Mouse (Mus musculus) T-helper 1 cell (primary cell): ENCODE measurements at regions not wholly inside any gene's neighbourhood (a gene's known extent, or its start where the extent isn't known, plus 50 kb on each side); places are given as distances from the start of the nearest gene placed in this dataset.

Source experiments
- in situ Hi-C: fragments of 300-600 bp; cut with MboI, MseI; formaldehyde crosslinking; loops from one replicate; pipeline ENCODE4 v1.15.1; 2025; ENCODE audit warnings: high pct_unique_total_duplicates

GRCm38 (mm10) chr12:16145621-16146020 is 328.9 kb upstream of the Trib2 start:
- in situ Hi-C loops: loop anchor here (5.0 kb wide), 1 partner anchor 48 kb away; no protein-coding TSS in a partner anchor

GRCm38 (mm10) chr12:16141193-16141592 is 324.5 kb upstream of the Trib2 start:
- in situ Hi-C loops: no loop called here

- in situ Hi-C loops: no loop called here
These were observed 323.9 kb upstream of the Trib2 start for GRCm38 (mm10) chr12:16140511-16141110.

GRCm38 (mm10) chr12:16139152-16139551 is 322.4 kb upstream of the Trib2 start:
- in situ Hi-C loops: no loop called here

GRCm38 (mm10) chr12:16137801-16138200 is 321.1 kb upstream of the Trib2 start:
- in situ Hi-C loops: no loop called here

- in situ Hi-C loops: no loop called here
These were observed 319.5 kb upstream of the Trib2 start for GRCm38 (mm10) chr12:16136214-16136671.

GRCm38 (mm10) chr12:16135602-16136213 is 319.0 kb upstream of the Trib2 start:
- in situ Hi-C loops: no loop called here

- in situ Hi-C loops: no loop called here
These were observed 317.7 kb upstream of the Trib2 start for GRCm38 (mm10) chr12:16134446-16134845.

GRCm38 (mm10) chr12:16133253-16133652 is 316.5 kb upstream of the Trib2 start:
- in situ Hi-C loops: no loop called here

GRCm38 (mm10) chr12:16131740-16132077 is 315.0 kb upstream of the Trib2 start:
- in situ Hi-C loops: no loop called here

- in situ Hi-C loops: no loop called here
These were observed 314.5 kb upstream of the Trib2 start for GRCm38 (mm10) chr12:16131028-16131739.

- in situ Hi-C loops: no loop called here
These were observed 313.9 kb upstream of the Trib2 start for GRCm38 (mm10) chr12:16130605-16131004.

- in situ Hi-C loops: no loop called here
These were observed 313.2 kb upstream of the Trib2 start for GRCm38 (mm10) chr12:16129923-16130322.

GRCm38 (mm10) chr12:16129243-16129642 is 312.5 kb upstream of the Trib2 start:
- in situ Hi-C loops: no loop called here

- in situ Hi-C loops: no loop called here
These were observed 308.2 kb upstream of the Trib2 start for GRCm38 (mm10) chr12:16124906-16125305.

- in situ Hi-C loops: no loop called here
These were observed 305.8 kb upstream of the Trib2 start for GRCm38 (mm10) chr12:16122353-16123127.

GRCm38 (mm10) chr12:16121787-16122186 is 305.1 kb upstream of the Trib2 start:
- in situ Hi-C loops: no loop called here

- in situ Hi-C loops: no loop called here
These were observed 302.0 kb upstream of the Trib2 start for GRCm38 (mm10) chr12:16118710-16119109.

GRCm38 (mm10) chr12:16106946-16107345 is 290.2 kb upstream of the Trib2 start:
- in situ Hi-C loops: no loop called here

GRCm38 (mm10) chr12:16098840-16099239 is 282.1 kb upstream of the Trib2 start:
- in situ Hi-C loops: loop anchor here (5.0 kb wide), 1 partner anchor 48 kb away; no protein-coding TSS in a partner anchor

GRCm38 (mm10) chr12:16092643-16093042 is 275.9 kb upstream of the Trib2 start:
- in situ Hi-C loops: no loop called here

GRCm38 (mm10) chr12:16091336-16091735 is 274.6 kb upstream of the Trib2 start:
- in situ Hi-C loops: no loop called here
